Mouse (Mus musculus) frontal cortex, postnatal 14 days (tissue): Measurements from ENCODE around the gene Zfp426.

ENCODE experiments used
- DNase-seq, 2 experiments: peaks; one replicate each; pipeline ENCODE4 v3.0.0; 2022; ENCODE audit warnings: low spot score in 2 of 2

Zfp426 gene

DNA sequence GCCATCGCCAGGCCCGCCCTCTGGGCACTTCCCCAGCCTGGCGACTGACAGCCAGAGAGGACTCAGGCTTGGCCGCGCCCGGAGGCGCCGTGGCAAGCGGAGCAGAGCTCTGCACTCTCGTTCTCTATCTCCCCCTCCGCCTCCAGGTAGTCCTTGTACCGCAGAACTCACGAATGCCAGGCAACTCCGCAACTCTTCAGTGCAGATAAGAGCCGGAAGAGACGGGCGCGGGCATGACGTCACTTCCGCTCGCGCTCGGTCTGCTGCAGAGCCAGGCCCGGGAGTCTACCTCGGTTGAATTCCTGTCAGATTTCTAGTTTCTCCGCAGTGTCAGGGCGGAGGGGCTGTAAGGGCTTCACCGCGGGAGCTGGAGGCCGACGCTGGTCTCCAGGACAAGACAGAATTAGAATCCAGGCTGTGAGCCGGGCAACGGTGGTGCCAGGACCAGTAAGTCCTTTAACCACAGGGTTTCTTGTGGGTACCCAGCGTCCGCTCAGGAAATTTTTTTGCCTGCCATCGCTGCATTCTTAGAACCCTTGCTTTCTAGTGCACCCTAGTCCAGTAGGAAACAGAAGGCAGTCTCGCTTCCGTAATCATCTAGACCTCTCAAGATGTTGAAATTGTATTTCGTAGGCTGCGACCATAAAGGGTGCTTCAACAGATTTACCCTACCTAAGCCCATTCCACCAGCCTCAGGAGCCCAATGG, at the start of gene Zfp426:
Gene Zfp426, minus strand, starts transcription at position 220 of the 707 bp plus-strand sequence.
- DNase-seq: peak; percentile 73 to 78

DNA sequence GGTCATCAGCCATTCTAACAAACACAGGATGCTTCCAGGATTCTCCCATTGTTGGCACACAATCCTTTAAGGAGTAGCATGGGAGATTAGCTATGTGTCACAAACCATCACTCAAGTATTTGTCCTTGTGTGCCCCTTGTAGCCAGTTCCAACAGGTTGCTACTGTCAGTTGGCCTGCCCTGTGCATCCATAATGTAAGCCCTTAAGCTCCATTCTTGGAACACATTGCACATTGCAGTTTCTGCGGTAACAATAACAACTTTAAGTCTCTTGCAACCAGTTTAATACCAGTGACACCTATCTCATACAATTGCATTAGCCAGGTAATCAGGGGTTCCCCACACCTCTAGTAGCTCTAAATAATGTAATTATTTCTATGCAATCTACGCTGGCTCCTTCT, 44.1 kb upstream of the Zfp426 start:
- DNase-seq: no peak

DNA sequence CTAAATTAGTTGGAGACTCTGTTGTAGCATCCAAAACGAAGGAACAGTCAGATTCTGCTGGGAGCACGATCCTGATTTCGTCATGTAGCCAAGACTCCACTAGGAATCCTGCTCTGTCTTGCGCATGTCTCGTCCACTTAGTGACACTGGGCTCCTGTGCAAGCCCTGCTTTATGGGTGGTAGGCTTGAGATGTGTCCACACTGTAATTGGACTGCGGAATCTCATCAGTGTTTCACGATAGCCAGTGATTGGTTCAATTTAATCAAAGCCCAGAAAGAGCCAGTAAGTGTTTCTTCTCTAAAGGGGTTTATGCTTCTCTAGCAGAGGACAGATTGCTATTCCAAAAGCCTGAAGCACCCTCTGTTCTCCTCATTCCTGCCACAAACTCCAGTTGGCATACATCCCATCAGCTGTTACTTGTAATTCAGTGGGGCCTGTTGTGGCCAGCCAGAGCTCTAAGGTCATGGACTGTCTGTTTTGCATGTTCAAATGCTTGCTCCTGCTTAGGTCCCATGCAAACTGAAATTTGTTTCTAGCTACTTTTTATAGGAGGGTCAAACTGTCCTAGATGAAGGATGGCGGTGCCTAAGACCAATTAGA, 41.9 kb upstream of the Zfp426 start:
- peak in 1 of 2 experiments; percentile 15 for DNase-seq

DNA sequence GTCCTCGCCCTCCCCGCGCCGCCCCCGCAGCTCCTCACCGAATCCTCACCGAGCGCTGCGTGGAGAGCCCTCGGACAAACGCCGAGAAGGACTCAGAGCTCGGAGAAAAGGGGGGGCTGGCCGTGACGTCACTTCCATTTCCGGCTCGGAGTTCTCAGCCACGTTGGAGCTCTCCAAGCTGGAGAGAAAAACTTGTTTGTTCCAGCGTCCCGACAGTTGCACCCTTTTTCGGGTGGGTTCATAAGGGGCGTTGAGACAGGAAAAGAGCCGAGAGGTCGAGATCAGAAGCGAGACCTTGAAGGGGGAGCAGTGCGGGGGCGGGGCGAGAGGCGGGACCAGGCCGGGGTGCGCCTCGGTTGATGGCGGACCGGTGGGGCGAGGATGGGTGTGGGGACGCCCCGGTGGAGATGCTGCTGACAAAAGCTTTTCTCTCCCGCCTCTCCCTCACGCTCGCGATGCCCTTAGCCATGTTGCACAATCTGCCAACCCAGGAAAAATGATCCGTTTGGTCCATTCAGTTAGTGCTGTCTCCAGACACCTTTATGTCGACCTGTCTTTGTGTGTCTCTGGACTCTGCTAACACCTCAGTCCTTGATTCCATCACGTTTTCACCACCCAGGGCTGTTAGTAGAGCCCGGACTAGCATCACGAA, 28.9 kb upstream of the Zfp426 start, which contains the start of gene Zfp266:
Gene Zfp266, minus strand, starts transcription at position 112 of the 652 bp plus-strand sequence.
- peak; percentile 81 to 89 for DNase-seq

DNA sequence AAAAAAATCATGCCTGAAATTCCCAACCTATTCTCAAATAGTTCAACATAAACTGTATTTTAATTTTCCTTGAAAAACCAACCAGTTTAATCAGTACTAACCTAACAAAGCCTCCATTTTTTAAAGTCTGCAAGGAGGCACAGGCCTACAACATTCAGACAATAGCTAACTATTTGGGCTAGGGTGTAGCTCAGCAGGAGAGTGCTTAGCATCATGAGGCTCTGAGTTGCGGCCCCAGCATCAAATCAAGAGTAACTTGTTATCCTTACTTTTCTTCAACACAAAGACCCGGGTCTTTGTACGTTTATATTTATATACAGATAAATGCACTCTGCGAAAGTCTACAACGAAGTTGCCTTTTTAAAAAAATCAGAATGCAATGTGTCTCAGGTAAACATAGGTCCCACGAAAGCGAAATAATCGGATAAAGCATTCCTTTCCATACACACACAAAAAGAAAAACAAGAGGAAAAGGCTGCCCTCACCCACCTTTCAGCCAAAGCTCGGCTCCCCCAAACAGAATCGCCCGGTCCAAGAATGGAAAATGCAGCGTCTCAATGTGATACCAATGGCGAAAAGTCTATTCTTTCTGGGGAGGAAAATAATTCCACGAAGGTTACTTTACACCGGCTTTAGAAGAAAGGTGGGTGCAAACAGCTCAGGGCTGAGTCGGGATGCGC, 28.1 kb upstream of the Zfp426 start:
- DNase-seq: no peak

DNA sequence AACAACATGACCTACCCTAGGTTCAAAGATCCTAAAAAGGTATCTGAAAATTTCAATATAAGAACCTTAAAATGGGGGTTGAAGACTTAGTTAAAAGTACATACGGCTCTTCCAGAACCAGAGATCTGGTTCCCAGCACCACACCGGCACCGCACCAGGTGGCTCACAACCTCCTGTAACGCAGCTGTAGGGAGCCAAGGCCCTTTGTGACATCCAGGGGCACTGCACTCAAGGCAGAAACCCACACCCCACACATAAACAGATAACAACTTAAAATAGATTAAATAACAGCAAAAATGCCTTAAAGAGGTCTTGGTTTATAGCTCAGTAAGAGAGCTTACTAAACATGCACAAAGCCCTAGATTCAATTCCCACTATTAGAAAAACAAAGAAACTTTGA, 27.4 kb upstream of the Zfp426 start:
- no peak for DNase-seq

DNA sequence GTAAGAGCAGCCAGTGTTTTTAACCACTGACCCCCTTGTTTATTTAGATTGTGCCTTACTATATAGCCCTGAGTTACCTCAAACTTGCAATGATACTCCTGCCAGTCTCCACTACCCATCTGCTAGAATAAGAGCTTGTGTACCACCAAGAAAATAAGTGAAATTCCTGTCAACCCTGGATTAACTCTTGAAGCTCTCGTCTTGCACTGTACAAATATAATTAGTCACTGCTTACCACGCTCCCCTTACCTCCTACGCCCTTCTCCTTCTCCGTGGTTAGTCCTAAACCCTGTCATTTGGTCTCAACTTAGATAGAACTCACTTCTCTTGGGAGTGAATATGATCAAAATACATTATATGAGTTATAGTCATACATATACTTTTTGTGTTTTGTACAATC, 26.2 kb upstream of the Zfp426 start:
- DNase-seq: no peak

DNA sequence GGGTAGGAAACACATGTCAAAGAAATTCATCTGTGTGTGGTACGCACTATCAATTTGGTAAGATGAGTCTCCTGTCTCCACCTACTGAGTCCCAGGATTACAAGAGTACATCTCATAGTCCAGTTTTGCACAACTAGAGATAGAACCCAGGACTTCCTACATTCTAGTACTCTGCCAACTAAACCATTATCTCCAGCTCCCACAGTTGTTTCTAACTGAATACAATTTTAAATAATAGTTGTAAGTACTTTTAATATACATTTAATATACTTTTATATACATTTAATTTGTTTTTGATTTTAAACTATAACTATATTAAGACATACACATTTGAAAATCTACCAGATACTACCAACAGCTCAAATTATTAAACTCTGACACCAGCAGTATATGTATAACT, 25.2 kb upstream of the Zfp426 start:
- no peak for DNase-seq

DNA sequence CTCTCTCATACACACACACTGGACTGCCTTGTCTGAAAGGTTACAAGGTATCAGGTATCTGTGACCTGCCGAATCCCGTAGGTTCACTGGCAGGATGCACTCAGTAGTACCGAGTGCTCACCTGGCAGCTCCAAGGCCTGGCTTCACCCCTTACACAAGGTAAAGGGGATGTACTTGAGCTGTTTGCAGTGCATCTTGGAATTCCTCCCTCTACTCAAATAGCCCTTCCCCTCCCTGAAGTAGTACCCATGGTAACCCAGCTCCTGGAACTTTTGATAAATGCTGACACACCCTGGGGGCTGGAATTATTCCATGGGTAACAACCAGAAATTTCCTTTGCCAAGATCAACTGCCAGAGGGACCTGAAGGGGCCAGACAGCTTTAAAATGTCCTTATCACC, 21.5 kb upstream of the Zfp426 start:
- no peak for DNase-seq

DNA sequence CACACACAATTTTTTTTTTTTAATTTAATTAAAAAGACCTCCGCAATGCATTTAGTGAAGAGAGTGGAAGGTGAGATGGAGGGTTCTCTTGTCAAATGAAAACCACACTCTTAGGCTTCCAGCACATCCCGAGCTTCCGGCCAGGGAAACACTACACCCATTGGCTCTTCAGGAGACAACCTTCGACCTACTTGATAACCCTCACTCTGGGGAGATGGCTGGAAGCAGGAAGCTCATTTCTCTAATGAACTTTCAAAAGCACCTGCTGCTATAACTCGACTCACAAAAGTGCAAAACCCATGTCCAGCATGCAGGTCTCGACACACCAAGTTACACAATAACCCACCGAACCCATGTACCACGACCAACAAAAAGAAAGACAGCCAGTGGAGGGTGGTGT, 20.2 kb upstream of the Zfp426 start:
- no peak for DNase-seq

DNA sequence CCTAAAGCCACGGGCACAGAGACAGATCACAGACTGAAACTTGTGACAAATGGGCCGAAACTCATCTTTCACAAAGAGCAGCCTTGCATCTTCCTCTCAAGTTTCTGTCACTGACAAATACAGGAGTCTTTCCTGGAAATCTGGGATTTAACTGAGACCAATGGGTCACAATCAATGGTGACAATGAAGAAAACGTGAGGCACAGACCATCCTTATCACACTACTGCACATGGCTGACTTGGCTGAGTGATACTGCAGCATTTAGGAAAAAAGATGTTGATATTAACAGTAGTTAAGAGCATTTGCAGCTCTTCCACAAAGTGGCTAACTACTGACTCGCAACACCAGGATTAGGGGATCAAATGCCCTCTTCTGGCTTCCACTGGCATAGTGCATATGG, 19.1 kb upstream of the Zfp426 start:
- DNase-seq: no peak

DNA sequence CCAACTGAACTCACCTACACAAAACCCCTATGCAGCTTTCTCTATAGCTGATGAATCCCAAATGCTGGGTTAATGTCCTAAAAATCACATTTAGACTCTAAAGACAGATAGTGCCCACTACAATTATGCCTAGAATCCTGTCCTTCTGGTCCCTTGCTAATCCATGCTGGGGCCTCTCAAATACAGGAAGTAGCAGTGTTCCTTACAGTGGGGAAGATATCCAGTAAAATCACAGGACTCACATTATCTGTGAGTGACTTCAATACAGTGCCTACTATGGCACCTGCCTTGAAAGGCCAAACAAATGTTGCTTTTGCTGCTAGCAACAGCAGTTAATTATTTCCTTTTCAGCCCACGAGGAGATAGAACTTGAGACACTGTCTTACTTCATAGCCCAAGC, 17.8 kb upstream of the Zfp426 start:
- no peak for DNase-seq

DNA sequence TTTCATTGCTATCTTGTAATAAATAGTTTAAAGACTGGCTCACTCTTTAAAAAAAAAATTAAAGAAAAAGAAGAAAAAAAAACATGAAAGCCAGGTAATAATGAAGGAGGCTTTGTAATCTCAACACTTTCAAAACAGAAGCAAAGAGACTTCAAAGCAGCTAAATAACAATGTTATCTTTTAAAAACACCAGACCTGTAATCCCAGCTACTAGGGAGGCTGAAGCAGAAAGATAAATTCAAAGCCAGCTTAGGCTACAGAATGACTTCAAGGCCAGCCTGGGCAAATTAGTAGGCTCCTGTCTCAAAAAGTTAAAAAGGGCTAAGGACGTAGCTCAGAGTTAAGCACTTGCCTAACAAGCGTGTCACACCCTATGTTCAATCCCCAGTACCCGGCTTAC, 17.1 kb upstream of the Zfp426 start:
- no peak for DNase-seq

DNA sequence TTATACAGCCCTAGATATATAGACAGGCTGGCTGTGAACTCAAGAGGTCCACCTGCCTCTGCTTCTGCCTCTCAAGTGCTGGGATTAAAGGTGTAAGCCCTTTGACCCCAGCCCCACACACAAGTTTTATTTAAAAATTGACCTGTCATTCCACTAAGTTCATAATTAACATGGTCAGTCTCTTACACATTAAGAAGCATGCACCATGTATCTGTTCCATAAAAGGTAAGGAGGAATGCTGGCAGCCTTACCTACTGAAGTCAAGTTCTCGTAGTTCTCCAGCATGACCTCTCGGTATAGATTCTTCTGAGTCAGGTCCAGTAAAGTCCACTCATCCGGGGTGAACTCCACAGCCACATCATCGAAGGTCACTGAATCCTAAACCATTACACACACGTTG, 12.3 kb upstream of the Zfp426 start:
- DNase-seq: no peak

DNA sequence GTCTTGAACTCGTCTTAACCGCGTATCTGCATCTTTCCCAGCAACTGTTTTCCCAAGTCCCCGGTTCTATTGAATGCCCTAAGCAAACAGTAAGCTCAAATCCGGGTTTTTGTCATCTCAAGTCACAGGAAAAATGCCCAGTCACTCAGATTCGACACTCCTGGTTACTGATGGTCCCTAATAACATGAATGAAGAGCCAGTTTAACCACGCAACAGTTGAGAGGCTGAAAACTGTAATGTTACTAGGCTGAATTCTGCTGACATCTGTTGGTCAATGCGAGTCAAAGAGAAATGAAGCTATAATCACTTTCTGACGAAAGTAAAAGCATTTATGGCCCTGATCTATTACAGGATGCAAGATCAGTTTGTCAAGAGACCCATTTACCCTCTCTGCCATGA, 735 bp upstream of the Zfp426 start:
- peak in 1 of 2 experiments; percentile 18 for DNase-seq

DNA sequence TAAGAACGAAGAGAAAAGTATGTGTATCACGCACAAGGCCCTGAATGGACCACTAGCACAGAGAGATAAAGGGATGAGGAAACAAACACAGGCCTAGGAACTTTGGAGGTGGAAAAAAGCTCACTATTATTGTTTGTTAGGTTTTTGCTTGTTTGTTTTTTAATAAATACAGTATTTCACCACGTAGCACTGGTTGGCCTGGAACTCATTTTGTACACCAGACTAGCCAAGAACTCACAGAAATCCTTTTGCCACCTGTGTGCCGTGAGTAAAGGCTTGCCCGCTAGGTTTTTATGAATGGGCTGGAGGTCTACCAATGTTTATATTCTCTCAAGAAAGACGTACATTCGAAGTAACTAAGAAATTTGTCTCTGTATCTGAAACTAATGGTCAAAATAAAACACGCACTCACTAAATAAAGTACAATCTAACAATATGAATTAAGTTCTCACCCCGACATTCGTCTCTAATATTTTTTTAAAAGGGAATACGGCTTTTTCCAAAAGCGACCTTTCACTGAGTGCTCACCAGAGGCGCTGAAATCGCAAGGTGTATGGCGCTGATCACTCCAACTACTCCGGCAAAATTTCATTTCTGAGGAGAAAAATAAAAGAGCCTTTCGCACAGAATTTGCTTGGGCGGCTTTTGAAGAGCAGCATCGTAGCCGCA, 554 bp downstream of the Zfp426 start:
- DNase-seq: no peak

DNA sequence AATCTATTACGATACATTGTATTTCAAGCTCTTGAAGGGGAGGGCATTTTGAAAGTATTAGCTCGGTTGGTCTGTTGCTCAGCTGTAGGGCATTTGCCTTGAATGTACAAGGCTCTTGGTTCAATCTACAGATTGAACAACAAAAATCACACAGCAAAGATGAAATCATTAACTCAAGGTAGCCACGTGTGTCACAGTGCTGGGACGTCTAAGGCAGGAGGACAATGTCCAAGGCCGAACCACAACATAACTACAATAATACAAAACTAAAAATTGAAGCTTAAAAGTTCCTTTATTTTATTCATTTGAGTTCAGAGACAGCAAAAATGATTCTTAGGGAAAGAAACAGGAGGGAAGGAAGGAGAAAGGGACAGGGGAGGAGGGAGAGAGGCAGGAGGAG, 3.0 kb downstream of the Zfp426 start:
- no peak for DNase-seq

DNA sequence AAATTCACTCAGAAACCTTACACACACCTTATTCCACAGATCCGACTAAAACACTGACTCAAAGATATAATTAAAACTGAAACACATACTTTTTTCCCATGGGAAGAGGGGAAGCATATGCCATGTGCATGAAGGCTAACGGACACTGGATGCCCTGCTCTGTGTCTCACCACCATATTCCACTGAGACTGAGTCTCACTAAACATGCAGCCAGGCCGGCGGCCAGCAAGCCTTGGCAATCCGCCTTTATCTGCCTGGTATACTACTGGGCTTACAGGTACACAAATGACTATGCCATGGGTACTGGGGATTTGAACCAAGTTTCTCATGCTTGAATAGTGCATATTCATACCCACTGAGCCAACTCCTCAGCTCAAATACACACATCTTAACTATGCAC, 13.2 kb downstream of the Zfp426 start:
- DNase-seq: no peak

DNA sequence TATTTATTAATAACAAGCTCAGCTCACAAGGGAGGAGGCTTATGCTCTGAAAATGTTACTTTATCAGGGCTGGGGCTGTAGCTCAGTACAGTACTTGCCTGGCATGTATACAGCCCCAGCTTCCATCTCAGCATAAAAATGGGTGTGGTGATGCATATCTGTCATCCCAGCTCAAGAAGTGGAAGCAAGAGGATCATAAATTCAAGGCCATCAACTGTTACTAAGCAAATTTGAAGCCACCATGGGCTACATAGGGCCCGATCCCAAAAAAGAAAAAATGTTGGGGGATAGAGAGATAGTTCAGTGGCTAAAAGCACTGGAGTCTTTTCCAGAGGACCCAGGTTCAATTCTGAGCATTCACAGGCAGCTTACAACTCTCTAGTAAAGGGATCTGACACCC, 15.9 kb downstream of the Zfp426 start:
- DNase-seq: no peak

DNA sequence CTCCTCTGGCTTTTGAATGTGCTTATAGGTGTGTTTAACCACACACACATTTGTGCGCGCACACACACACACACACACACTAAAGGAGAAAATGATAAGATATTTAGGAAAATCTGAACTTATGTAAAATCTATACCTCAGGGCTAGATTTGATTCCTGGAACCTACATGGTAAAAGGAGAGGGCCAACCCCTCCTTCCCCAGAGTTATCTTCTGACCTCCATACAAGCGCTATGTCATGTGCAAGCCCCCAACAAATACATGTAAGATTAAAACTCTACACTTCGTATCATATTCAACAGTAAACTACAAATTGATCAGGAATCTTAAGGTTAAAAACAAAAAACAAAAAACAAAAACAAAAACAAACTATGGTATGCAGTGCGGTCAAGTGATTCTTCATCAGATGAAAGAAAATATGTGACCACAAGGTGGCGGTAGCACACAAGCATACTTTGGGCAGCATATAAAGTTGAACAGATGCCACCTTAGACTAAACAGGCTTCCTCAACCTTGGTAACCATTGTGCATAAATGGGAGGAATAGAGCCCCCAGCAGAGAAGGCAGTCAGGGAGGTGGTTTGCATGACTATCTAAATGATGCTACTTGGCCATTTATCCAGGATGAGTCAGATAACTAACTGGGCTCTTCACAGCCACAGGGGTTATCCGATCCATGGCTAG, 25.6 kb downstream of the Zfp426 start:
- peak in 1 of 2 experiments; percentile 35 for DNase-seq
